Mouse (Mus musculus) yolk sac, embryonic 10.5 days (tissue): Measurements from ENCODE around the gene Ccdc188.
A peak's percentile ranks its signal among the peaks of the same experiment; 100 is the strongest.

ENCODE experiments used
- DNase-seq: peaks from one replicate; pipeline ENCODE4 v3.0.0-alpha.2; 2017; ENCODE audit warnings: low spot score

Ccdc188 gene

DNA sequence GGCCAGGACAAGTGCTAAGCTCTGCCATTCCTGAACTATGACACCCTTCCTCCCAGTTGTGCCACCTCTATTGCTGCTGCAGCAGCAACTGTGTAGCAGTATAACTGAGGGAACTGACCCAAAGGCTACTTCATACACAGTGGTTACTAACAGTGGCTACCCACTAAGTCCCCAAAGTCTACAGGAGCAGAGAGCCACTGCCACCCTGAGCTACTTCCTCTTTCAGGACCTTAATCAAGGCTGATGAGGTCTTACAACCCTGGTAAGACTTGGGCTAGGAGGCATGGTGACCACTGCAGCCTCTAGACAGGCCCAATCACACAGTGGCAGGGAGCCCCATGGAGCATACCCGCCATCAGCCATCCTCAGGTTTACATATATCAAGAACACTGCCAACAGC lies 15.6 kb upstream of the Ccdc188 start:
- DNase-seq = no peak

DNA sequence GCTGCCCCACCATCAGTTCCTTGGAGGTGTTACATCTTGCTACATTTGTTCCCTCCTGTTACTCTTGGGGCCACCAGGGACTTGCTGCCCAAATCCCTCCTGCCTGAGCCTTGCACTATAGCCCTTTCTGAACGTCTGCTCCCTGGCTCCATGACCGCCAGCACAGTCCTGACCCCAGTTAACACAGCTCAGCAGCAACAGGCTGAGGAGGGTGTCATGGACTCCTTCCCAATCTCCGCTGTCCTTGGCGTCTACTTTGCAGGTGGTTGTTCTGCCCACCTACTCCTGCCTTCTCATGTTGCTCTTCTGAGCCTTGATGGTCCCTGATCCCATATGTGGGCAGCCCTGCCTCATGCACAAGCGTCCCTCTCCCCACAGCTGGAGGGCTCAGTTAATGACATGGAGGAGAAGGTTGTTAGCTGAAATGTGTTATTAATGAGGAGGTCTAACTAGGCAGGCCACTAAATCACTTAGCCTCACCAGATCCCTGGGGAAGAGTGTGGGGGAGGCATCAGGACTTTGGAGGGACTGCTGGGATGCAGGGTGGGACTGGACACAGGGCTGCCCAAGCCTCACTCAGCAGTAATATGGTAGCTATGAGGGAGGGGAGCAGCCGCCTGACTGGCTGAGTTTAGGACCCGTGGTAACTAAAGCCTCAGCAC lies 14.1 kb upstream of the Ccdc188 start:
- DNase-seq = no peak

DNA sequence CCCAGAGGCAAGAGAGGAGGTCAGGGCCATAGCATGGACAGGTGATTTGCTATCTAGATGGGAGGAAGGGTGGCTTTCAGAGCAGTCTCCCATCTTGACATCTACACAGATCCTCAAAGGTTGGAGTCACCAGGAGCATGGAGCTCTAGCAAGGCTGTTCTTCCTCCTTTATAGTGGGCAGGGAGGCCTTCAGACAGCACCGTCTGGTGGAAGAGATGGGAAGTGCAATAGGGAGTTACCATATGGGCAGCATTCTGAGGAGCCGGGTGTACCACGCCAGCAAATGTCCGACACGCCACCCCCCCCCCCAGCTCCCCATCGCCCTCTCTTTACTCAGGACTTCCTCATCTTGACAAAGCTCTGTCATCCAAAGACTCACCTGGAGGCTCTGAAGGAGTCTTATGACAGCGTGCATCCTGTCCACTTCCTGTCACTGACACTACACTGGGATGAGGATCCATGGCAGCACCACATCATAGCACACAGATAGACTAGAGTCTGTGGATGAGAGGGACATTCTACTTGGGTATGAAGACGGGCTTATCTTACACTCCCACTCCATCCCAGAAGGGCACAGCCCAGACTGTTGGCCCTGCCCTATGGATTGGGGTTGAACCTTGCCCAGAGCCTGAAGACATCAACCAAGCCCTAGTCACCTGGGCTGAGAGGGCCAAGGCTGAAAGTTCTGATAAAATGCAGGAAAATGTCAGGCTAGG lies 6.8 kb upstream of the Ccdc188 start:
- no peak for DNase-seq

GRCm38 (mm10) chr16:18211417-18212171 lies 6.1 kb upstream of the Ccdc188 start:
- DNase-seq = peak; percentile 42

DNA sequence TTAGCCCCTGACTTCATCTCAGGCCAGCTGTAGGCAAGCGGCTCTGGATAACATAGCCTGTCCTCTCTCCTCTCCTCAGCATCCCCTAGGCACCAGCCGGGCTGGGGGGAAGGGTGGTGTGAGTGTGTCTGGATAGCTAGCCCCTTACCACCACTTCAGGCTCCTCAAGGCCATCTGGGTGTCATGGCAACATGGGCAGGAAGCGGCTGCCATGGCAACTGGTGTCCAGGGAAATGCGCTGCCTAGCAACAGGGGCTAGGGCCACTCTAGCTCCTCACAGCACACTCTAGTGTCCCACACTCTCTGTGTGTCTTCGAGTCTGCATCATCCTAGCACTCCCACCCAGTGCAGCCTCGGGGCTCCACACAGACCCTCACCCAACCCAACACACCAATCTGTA lies 4.0 kb upstream of the Ccdc188 start:
- no peak for DNase-seq

DNA sequence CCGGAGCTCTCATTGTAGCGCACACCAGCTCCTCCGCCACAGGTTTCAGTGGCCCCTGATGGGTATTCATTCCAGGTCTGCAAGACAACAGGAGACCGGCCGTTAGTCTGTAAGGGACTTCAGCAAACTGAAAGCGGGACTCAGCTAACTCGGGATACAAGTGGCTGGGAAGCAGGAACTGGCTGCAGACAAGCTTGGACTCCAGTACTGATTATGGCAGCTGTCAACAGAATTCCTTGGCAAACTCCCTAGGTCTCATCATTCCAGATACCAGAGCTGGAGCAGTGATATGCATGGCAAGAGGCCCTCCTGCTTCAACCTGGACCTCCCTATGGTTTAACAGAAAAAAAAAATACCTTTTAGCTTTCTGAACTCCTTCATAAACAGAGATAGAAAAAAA lies 2.8 kb upstream of the Ccdc188 start:
- DNase-seq = no peak

GRCm38 (mm10) chr16:18218580-18218996 lies 909 bp downstream of the Ccdc188 start:
- no peak for DNase-seq

DNA sequence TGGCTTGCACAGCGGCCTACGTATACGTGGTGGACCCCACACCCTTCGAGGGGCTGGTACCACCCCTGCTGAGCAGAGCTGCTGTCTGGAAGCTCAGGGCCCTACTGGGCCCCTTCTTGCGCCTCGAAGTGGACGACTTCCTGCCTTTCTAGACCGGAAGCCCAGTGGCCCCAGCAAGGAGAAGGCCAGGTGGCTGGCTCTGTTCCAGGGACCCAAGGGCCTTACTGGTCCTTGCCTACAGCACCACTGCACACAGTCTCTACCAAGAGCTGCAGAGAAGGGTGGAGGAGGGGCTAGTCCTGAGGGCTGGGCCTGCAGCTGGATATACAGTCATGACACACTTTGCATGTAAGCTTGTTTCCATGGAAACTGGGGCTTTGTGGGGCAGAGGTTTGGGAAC lies 2.3 kb downstream of the Ccdc188 start:
- peak; percentile 22 for DNase-seq

GRCm38 (mm10) chr16:18220856-18221542 lies 3.3 kb downstream of the Ccdc188 start:
- DNase-seq = no peak

DNA sequence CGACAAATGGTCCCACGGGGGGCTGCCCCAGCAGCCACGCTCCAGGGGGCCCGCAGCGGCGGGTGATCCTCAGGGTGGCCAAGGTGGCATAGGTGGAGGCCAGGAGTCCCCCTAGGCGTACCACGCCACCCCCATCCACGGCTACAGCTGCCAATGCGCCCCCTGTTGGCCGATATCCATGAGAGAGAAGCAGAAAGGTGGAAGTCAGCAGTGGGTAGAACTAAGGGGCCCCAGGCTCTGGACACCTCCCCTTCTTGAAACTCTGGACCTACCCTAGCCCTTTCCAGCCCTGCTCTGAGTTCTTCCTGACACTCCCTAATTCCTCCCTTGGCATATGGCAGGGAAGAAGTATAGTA lies 3.8 kb downstream of the Ccdc188 start:
- DNase-seq = no peak

GRCm38 (mm10) chr16:18222188-18222587 lies 4.5 kb downstream of the Ccdc188 start:
- DNase-seq = no peak

- DNase-seq = no peak
These were observed 9.5 kb downstream of the Ccdc188 start for GRCm38 (mm10) chr16:18227187-18227586.

DNA sequence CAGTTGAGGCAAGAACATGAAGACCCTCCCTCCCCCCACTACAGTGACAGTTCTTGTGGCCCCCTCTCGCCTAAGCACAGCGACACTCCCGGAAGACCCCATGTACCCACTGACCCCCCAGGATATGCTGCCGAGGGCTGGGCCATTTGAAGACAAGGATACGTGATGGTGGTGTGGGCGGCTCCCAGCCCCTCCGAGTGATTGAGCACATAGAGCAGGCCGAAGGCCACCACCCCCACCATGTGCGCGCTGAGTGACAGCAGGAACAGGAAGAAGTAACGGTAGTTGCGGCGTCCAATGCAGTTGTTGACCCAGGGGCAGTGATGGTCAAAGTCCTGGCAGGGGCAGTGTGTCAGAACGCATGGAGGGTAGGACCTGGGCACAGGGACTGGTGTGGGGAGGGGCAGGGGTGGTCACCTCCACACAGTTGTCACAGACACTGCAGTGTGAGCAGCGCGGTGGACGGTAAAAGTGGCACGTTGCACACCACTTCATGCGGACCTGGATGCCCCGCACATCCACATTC lies 10.3 kb downstream of the Ccdc188 start:
- no peak for DNase-seq

GRCm38 (mm10) chr16:18228856-18229255 lies 11.2 kb downstream of the Ccdc188 start:
- no peak for DNase-seq

DNA sequence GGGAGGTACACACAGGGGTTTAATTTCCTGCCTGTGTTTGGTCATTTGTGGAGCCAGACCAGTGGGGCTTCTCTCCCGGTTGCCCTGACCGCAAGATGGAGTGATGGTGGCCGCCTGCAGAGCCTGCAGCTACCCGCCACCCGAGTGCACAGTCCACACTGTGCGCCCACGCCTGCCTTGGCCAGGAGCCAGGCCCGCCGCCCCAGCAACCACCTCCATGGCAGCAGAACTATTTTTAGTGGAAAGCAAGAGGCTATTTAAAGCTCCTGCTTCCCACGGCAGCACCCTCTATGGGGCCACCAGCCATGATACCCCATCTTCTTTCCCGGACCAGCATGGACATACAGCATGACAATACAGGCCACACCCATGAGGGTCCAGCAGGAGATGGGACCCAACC lies 11.9 kb downstream of the Ccdc188 start:
- no peak for DNase-seq

GRCm38 (mm10) chr16:18230617-18231016 lies 12.9 kb downstream of the Ccdc188 start:
- no peak for DNase-seq

DNA sequence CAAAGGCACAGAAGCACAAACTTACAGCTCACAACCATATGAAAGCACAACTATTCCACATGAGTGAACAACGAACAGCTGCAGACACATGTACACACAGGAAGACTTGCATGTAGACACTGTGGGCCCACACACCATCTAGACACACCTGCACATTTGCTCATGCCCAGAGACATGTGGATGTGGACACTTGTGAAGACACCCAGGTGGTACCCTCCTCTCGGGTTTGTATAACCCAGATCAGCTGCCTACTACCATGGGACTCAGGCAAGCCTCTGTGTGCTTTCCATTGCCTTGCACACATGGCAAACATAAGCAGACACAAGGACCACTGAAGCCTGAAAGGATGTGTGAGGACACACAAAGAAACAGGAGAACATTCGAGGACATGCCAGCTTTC lies 13.4 kb downstream of the Ccdc188 start:
- no peak for DNase-seq

GRCm38 (mm10) chr16:18231451-18231850 lies 13.8 kb downstream of the Ccdc188 start:
- DNase-seq = no peak

GRCm38 (mm10) chr16:18233451-18233850 lies 15.8 kb downstream of the Ccdc188 start:
- DNase-seq = no peak

DNA sequence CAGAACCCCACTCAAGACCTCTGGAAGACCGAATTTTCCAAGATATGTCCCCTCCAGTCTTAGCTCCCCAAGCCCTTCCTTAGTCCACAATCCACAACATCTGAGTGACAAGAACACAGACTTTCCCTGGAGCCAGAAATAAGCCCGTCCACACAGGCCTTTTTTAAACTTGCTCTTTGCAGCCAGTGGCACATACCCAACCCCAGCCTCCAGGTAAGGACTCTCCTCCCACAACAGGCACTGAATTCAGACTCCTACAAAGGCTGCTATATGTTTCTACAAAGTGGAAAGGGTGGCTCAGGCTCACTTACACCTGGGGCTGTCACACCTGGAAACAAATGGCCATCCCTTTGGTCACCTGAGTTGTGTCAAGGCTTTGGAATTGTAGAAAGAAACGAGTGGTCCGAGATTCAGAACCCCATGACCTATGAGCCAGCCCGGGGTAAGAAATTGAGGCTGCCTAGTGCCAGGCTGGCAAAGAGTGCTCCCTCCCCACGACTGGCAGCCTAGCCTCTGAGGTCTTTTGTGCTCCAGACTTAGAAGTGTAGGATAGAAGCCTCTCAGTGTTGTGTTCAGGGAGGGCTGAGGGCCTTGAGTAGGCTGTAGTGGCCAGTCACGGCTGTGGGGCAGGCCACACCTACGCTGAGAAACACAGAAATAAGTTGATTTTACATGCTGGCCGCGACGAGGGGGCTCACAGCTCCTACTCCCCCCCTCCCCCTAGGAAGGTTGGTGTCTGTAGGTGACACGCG lies 16.4 kb downstream of the Ccdc188 start:
- no peak for DNase-seq

- peak; percentile 75 for DNase-seq
These were observed 17.2 kb downstream of the Ccdc188 start, which contains the start of gene Zdhhc8 for GRCm38 (mm10) chr16:18234671-18235388. TSS of gene Zdhhc8 (minus strand) at chr16:18235136.
